Mouse (Mus musculus) forebrain, embryonic 11.5 days (tissue): ENCODE data around the gene Pi16. TPM values are rescaled to one million over a fixed set of nuclear protein-coding genes. Genes with fewer than 3 reads are reported as not detected.

Experiments
- ATAC-seq: fragments of 200-750 bp; cut with Nextera tagmentation; replicated peaks from 2 replicates; pipeline ENCODE4 v1.8.0; 2017; ENCODE audit warnings: moderate TSS enrichment; ENCODE audit not compliant: low FRiP score
- DNase-seq: peaks from one replicate; pipeline ENCODE4 v3.0.0-alpha.2; 2017; ENCODE audit warnings: low spot score
- H3K27ac ChIP-seq: fragments of 300-500 bp; sonication (generic); 2 replicates; pipeline ENCODE4 v1.5.1; 2014; ENCODE audit warnings: low read depth, low read length
- H3K27me3 ChIP-seq: fragments of 300-500 bp; sonication (generic); 2 replicates; pipeline ENCODE4 v1.6.1; 2014; ENCODE audit warnings: mild to moderate bottlenecking, low read length, mixed read lengths; ENCODE audit not compliant: control insufficient read depth, insufficient read depth
- H3K36me3 ChIP-seq: fragments of 300-500 bp; sonication (generic); 2 replicates; pipeline ENCODE4 v1.6.1; 2014; ENCODE audit warnings: mild to moderate bottlenecking, low read length, moderate library complexity, mixed read lengths; ENCODE audit not compliant: control insufficient read depth, insufficient read depth
- H3K4me1 ChIP-seq: fragments of 300-500 bp; sonication (generic); replicated peaks from 2 replicates; pipeline ENCODE4 v1.6.1; 2014; ENCODE audit warnings: low read length, mixed read lengths; ENCODE audit not compliant: control insufficient read depth, insufficient read depth
- H3K4me2 ChIP-seq: fragments of 300-500 bp; sonication (generic); 2 replicates; pipeline ENCODE4 v1.6.1; 2014; ENCODE audit warnings: low read depth, mild to moderate bottlenecking, low read length, moderate library complexity, mixed read lengths; ENCODE audit not compliant: severe bottlenecking
- H3K4me3 ChIP-seq: fragments of 300-500 bp; sonication (generic); 2 replicates; pipeline ENCODE4 v1.5.1; 2014; ENCODE audit warnings: low read depth, low read length
- H3K9ac ChIP-seq: fragments of 300-500 bp; sonication (generic); 2 replicates; pipeline ENCODE4 v1.6.1; 2014; ENCODE audit warnings: low read length
- H3K9me3 ChIP-seq: fragments of 300-500 bp; sonication (generic); 2 replicates; pipeline ENCODE4 v1.6.1; 2016; ENCODE audit warnings: low read length, mixed read lengths; ENCODE audit not compliant: control insufficient read depth
- WGBS: fragments of 180-500 bp; shearing (Covaris S2); extraction: QIAGEN DNeasy Blood & Tissue Kit; methylation state at CpG from one replicate; pipeline ENCODE4 v1.1.7; 2014; 5-methylcytosine and 5-hydroxymethylcytosine counted together
- polyA plus RNA-seq: library from polyadenylated mRNA; unstranded; fragments of >200 nt; fragmentation: Nextera tagmentation; extraction: Ambion mirVana; gene quantifications from 2 replicates; pipeline ENCODE4 v1.2.1, GENCODE M21; 2014

The Pi16 gene
- polyA plus RNA-seq, 1 experiment from 2014 or later = 0.59 TPM

DNA sequence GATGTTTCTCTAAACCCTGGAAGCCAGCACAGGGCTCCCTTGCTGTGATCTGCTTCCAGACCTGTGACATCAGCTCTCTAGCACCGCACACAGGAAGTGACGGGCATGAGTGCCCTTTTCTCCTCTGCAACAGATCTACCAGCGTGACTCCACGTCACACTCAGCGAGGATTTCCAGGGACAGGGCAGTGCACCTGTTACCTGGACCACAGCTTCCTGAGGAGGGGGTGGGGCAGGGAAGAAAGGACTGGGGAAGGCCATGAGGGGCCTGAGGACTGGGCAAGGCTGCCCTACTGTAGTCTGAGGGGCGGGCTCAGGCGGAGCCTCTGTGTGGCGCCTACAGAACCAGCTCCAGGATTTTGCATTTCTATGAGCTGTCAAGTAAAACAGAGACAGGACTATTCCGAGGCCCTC lies 24.1 kb downstream of the Pi16 start:
- 21% methylated on average over 9 of the region's 9 CpGs for WGBS
- H3K36me3 ChIP-seq = peaks cover 11% of the 10 kb centered on the region; the same call in 1 of the 2 replicates
- DNase-seq = no peak

DNA sequence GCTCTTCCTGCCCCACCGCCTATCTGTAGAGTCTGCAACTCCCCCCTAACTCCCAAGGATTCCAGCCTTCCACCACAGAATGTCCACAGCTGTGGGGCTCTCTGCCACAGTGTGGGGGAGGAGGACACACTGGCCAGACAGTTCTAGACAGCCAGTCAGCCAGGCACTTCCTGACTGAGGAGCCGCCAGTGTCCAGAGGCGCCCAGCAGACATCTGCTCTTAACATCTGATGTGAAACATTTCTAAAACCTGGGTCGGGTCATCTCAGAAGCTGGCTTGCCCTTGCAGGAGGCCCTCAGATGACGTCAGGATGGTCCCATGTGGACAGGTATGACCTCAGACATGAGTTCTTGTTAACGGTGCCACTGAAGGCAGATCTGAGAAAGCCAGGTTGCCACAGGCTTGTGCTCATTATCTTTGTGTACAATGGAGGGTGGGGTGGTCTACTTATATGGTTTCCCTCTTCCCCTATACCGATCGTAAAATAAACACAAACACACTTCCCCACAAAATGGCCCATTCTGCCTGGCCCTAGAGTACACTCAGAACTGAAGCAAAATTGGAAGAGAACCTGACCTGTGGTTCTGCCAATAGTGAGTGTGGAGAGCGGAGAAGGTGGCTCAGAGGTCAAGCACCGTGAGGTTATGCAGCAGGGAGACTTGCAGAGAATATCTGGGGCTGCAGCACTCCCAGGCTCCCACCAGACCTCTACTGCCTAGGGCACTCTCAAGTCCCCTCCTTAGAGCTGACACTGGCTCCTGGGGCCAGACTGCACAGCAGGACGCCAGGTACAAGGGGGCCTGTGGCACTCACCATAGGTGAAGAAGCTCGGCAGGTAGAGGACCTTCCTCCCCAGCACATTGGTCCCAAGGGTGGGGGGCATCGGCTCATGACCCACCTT lies 24.8 kb downstream of the Pi16 start:
- Histone ChIP-seq H3K4me3 (no peak overlapping the region), H3K4me1 (peaks cover 11% of the 10 kb centered on the region), H3K4me2 (no peak overlapping the region), H3K36me3 (peaks cover 9% of the 10 kb centered on the region; the same call in 1 of the 2 replicates), H3K27me3 (no peaks in the 10 kb centered on the region), H3K27ac (peak overlapping the region; percentile 19; the same call in 1 of the 2 replicates), H3K9ac (no peak overlapping the region; the same call in 1 of the 2 replicates), H3K9me3 (no peaks in the 10 kb centered on the region)
- 56% methylated on average over 13 of the region's 13 CpGs for WGBS
- ATAC-seq = no peak
- no peak for DNase-seq

More for the DNA sequence above, 24.1 kb downstream of the Pi16 start:
- no peak; the same call in 1 of the 2 replicates for ATAC-seq
- no peak overlapping the region for H3K4me3 ChIP-seq
- no peak overlapping the region for H3K4me2 ChIP-seq
- no peaks in the 10 kb centered on the region for H3K9me3 ChIP-seq
- H3K27ac ChIP-seq = peak overlapping the region; percentile 19; the same call in 1 of the 2 replicates
- no peaks in the 10 kb centered on the region for H3K27me3 ChIP-seq
- H3K9ac ChIP-seq = no peak overlapping the region; the same call in 1 of the 2 replicates
- peaks cover 11% of the 10 kb centered on the region for H3K4me1 ChIP-seq

DNA sequence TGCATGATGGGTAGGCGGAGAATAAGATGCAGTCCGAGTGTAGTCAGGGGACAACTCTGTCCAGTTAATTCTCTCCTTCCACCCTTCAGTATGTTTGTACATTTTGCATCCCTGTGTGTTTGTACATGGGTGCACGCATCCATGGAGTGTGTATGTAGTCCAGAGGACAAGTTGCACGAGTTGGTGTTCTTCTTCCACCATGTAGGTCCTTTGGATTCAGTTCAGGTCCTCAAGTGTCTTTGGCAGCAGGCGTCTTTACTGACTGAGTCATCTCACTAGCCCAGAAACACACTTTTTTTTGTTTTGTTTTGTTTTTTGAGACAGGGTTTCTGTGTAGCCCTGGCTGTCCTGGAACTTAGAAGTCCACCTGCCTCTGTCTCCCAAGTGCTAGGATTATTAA lies 25.8 kb downstream of the Pi16 start:
- Histone ChIP-seq H3K4me3 (no peak overlapping the region), H3K27me3 (no peaks in the 10 kb centered on the region), H3K27ac (no peak overlapping the region), H3K4me1 (peaks cover 15% of the 10 kb centered on the region), H3K9me3 (no peaks in the 10 kb centered on the region), H3K36me3 (peaks cover 6% of the 10 kb centered on the region; the same call in 1 of the 2 replicates), H3K9ac (no peak overlapping the region), H3K4me2 (no peak overlapping the region)
- 94% methylated on average over 5 of the region's 5 CpGs for WGBS
- ATAC-seq (no peak), DNase-seq (no peak)

DNA sequence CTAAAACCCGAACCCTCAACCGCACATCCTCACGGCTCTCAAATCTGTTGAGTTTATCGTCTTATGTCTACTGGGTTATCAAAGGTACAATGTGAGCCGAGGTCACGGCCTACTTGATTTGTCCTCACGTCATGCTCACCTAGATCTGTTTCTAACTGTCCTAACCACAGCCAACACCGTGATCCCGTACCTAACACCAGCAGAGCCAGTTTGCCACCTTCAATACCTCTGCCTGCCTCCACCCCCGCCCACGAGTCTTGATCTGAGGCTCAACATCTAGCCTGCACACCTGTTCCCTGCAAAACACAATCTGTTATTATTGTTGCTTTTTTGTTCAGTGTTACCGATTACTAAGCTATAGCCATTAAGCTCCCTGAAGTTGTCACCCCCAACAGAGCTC lies 27.8 kb downstream of the Pi16 start:
- DNase-seq = no peak
- H3K27me3 ChIP-seq = no peaks in the 10 kb centered on the region
- ATAC-seq = no peak
- 96% methylated on average over 12 of the region's 12 CpGs for WGBS
- no peaks in the 10 kb centered on the region for H3K9me3 ChIP-seq
- H3K36me3 ChIP-seq = no peaks in the 10 kb centered on the region
- no peak overlapping the region for H3K27ac ChIP-seq
- peaks cover 15% of the 10 kb centered on the region for H3K4me1 ChIP-seq
- no peak overlapping the region for H3K4me2 ChIP-seq
- H3K9ac ChIP-seq = no peak overlapping the region
- H3K4me3 ChIP-seq = no peak overlapping the region

DNA sequence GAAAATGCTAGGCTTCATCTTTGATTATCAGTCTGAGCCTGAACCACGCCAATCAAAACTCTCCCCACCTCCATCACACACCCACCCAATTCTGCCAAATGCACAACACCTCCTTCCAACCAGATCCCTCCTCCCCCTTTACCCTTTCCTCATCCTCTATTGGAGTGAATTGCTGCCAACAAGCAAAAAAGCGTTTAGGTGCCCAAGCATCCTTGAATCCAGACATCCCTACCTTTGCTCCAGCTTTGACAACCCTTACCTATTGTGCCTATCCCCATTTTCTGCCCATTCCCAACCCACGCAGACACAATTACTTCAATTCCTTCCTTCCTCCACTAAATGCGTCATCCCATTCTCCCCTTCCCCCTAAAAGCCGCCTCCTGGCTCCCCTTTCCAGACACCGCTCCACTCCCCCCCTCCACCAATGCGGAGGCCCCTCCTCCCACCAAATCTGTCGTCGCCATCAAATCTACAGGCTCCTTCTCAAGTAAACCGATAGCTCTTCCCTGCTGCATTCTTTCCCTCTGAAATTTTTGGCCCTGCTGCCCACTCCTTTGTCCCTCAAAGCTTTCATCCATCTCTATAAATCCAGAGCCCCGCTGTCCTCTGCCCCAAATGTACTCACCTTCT lies 29.1 kb downstream of the Pi16 start:
- Histone ChIP-seq H3K9me3 (no peaks in the 10 kb centered on the region), H3K4me3 (peak overlapping the region; percentile 95), H3K36me3 (no peaks in the 10 kb centered on the region), H3K9ac (peak overlapping the region; percentile 93), H3K27me3 (no peaks in the 10 kb centered on the region), H3K27ac (peak overlapping the region; percentile 74), H3K4me1 (peaks cover 13% of the 10 kb centered on the region), H3K4me2 (peak overlapping the region; percentile 67)
- ATAC-seq (no peak), DNase-seq (no peak)
- WGBS = 8% methylated on average over 11 of the region's 11 CpGs

DNA sequence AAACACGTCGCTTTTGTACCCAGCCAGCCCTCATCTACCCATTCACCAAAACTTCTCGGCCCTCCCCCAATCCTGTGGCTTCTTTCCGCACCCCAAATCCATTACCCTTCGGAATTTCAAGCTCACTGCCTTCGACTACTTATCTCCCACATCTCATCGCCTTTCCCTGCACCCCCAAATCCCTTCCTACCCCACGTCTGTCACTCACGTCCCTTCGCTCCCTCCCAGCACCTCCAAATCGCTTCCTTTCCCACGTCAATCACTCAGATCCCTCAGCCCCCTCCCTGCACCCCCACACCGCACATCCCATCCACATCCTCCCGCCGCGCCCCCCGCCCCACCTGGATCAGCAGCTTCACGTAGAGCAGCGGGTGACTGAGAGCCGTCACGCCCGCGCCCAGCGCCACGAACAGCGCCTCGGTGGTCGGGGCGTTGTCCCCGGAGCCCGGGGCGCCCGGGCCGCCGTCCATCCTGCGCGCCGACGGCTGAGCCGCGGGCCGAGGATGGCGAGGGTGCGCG lies 29.7 kb downstream of the Pi16 start:
- H3K27ac ChIP-seq = peak overlapping the region; percentile 74
- peak overlapping the region; percentile 93 for H3K9ac ChIP-seq
- DNase-seq (no peak), ATAC-seq (peak; percentile 55; the same call in 1 of the 2 replicates)
- H3K27me3 ChIP-seq = no peaks in the 10 kb centered on the region
- H3K36me3 ChIP-seq = no peaks in the 10 kb centered on the region
- H3K4me3 ChIP-seq = peak overlapping the region; percentile 95
- WGBS = under 1% methylated on average over 41 of the region's 45 CpGs
- peaks cover 8% of the 10 kb centered on the region; the same call in 1 of the 2 replicates for H3K4me1 ChIP-seq
- no peaks in the 10 kb centered on the region for H3K9me3 ChIP-seq
- peak overlapping the region; percentile 67 for H3K4me2 ChIP-seq

DNA sequence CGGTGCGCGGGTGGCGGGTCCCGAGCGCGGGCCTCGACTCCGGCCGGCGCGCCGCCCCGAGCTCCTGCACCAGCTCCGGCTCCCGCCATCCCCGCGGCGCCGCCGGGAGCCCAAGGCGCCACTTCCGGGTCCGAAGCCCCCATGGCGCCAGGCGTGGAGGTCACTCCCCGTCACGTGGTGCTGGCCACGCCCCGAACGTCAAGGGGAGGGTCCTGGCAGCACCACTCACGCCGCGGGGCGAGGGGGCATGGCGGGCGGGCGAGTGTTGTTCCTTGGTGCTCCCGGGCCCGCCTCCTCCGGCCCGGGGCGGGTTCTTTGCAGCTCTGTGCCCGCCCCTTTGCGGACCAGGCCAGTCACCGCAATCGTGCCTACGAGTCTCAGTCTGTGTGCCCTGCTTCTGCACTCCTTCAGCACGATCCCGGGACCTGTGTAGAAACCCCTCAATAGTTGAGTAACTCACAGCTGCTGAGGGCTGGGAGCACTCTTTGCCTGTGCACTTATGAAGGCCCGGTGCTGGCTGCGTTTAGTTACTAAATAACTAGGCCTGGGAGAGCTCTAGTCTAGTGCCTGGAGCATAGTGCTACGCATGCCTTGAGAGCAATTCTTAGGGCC lies 30.3 kb downstream of the Pi16 start, which contains the start of gene Mtch1:
Gene Mtch1, minus strand, starts transcription at position 290 of the 612 bp plus-strand sequence.
- DNase-seq = peak; percentile 100
- H3K9ac ChIP-seq = peak within 1 kb of the TSS; percentile 93
- peak; percentile 97 for ATAC-seq
- H3K36me3 ChIP-seq = no peaks in the 10 kb centered on the region
- H3K9me3 ChIP-seq = no peaks in the 10 kb centered on the region
- H3K4me1 ChIP-seq = peaks cover 8% of the 10 kb centered on the region; the same call in 1 of the 2 replicates
- H3K27me3 ChIP-seq = no peaks in the 10 kb centered on the region
- WGBS = 1% methylated on average over 39 of the region's 53 CpGs
- H3K4me2 ChIP-seq = peak within 1 kb of the TSS; percentile 67
- peak within 1 kb of the TSS; percentile 95 for H3K4me3 ChIP-seq
- peak within 1 kb of the TSS; percentile 82 for H3K27ac ChIP-seq

DNA sequence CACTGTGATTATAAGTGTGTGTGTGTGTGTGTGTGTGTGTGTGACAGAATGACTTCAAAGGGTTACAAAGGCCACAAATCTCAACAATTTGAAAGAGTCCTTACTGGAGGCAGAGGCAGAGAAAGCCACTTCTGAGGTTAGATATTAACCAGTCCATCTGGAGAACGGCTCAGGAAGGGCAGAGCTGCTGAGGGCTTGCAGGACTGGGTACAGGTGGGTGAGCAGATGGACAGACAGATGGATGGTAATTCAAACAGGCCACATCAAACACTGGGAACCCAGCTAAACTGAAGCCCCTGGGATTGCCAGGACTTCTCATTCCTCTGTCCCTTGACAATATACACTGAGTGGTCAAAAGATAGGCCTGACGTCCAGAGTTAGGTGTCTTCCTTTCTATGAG lies 31.5 kb downstream of the Pi16 start:
- H3K4me1 ChIP-seq = peaks cover 8% of the 10 kb centered on the region; the same call in 1 of the 2 replicates
- no peak for DNase-seq
- WGBS = 85% methylated on average over 2 of the region's 2 CpGs
- no peak overlapping the region for H3K27ac ChIP-seq
- H3K9me3 ChIP-seq = no peaks in the 10 kb centered on the region
- no peak overlapping the region for H3K4me3 ChIP-seq
- no peak overlapping the region for H3K4me2 ChIP-seq
- no peak overlapping the region for H3K9ac ChIP-seq
- no peak for ATAC-seq
- H3K27me3 ChIP-seq = no peaks in the 10 kb centered on the region
- no peaks in the 10 kb centered on the region for H3K36me3 ChIP-seq
